Mouse (Mus musculus) heart, postnatal 4 days (tissue): ENCODE measurements around the gene Slmap. TPM values are rescaled to one million over a fixed set of nuclear protein-coding genes. Genes with fewer than 3 reads are reported as not detected.
"Not testable (repeated sequence)": the region's sequence is repeated elsewhere in the genome, so short reads cannot be mapped to it uniquely, and the experiment has no call there.

ENCODE experiments used
- DNase-seq: peaks from one replicate; pipeline ENCODE4 v3.0.0; 2021
- total RNA-seq, 2 experiments: library from RNA; stranded (reverse); gene quantifications; 2 replicates each; pipeline ENCODE4 v1.2.3; 2021

The Slmap gene
- total RNA-seq, 2 experiments from 2014 or later = 394 to 444 TPM

GRCm38 (mm10) chr14:26532752-26533151, 2.0 kb downstream of the Slmap start:
- no peak for DNase-seq

DNA sequence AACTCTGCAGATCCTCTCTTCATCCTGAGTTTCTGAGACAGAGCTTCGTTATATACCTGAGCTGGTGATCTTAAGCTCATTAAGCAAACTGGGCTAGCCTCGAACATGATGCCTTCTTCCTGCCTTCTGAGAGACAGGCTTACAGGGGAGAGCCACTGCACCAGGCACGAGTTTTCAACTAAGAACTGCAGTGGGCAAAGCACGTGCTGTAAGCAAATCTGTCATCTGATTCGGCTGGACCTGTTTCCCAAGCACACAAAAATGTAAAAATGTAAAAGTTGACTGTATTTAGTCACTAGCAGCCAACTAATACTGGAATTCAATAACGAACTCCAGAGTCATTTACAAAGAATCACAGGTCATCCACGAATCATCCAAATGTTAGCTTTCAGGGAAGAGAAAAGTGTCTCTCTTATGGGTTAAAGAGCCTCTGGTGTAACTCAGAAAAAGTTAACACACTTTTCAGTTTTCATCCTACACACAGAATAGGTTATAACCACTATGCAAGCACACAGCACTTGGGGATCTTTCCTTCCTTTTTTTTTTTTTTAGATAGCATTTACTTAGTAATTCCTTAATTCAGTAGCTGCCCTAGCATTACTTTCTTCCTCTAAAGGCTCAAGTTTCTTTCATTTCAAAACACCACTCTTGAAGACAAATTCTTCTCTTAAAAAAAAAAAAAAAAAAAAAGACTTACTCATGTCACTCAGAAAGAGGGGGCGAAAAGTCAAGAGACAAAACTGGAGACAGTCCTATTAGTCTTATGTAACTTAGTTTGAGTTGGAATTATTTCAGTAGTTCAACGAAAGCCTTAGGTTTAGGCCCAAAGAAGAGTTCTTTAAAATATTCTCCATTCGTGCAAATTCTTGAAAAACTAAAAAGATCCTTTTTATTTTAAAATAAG, 3.1 kb downstream of the Slmap start:
- DNase-seq = no peak

- no peak for DNase-seq
Measured at GRCm38 (mm10) chr14:26530350-26530749, 4.4 kb downstream of the Slmap start.

DNA sequence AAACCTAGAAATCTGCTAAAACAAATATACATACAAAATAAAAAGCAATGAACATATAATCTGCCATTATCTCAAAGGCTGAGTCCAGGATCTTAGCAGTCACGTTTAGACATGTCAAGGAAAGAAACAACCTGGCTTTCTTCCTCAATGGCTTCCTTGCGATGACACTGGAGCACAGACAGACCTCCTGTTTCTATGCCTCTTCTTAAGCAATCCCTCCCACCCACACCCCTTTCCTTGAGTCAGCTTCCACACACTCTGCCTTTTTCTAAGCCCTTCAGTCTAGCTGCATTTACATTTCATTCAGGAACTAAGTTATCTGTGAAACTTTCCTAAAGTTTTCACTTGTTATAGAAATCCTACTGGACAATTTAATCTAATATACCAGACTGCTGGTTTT, 6.4 kb downstream of the Slmap start:
- DNase-seq = no peak

GRCm38 (mm10) chr14:26525955-26526354, 8.8 kb downstream of the Slmap start:
- DNase-seq = no peak

DNA sequence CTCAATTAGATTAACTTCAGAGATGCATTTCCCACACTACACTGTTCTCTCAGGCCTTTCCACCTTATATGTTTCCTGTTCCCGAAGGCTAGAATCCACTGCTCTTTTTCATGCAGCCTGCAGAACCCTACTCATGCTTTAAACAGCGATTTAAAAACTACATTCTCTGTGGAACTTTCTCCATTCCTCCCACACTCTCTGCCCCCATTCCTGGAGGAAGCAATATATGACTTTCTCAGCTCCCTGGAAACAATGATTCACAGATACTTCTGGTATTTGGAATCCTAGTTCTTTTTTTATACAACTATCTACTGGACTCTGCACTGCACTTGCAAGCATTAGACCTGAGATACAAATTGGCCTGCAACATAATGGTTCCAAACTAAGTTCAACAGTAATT, 11.6 kb downstream of the Slmap start:
- DNase-seq = no peak

GRCm38 (mm10) chr14:26519831-26520230, 14.9 kb downstream of the Slmap start:
- no peak for DNase-seq

GRCm38 (mm10) chr14:26517843-26518242, 16.9 kb downstream of the Slmap start:
- no peak for DNase-seq

GRCm38 (mm10) chr14:26516232-26516631, 18.5 kb downstream of the Slmap start:
- DNase-seq = not testable (repeated sequence)

- DNase-seq = no peak
Measured at GRCm38 (mm10) chr14:26515802-26516201, 18.9 kb downstream of the Slmap start.

- DNase-seq = no peak
Measured at GRCm38 (mm10) chr14:26510545-26510944, 24.2 kb downstream of the Slmap start.

DNA sequence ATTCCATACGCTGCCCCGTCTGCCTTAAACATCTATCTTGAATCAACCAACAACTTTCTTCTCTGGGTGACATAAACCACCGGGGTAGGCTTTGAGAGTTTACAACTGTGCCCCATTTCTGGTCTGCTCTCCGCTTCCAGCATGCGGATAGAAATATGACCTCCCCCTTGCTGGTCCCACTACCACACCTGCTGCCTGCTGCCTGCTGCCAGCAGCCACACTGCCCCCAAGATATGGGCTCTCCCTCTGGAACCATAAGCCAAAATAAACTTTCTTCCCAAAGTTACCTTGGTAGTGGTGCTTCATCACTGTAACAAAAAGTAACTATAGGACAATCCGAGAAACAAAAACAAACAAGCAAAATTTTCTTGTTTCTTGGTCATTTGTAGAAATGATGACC, 26.6 kb downstream of the Slmap start:
- DNase-seq = no peak

DNA sequence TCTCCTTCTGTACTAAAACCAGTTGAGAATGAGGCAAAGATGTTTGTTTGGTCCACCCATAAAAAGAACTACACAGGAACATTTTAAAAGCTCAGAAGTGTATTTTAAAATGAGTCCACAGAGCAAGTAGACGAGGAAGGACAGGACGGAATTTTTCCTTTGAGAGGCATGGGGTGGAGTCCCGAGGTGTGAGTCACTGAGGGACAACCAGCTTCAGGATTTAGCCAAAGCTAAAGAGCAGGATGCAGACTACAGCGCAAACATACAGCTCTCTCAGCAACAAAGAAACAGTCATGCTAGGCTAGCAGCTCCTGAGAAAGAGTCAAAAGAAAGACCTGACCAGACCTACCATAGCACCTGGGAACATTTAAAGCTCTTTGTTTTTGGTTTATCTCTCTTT, 27.4 kb downstream of the Slmap start:
- DNase-seq = no peak

- DNase-seq = no peak
Measured at GRCm38 (mm10) chr14:26504541-26504940, 30.2 kb downstream of the Slmap start.

GRCm38 (mm10) chr14:26500136-26500933, 34.4 kb downstream of the Slmap start:
- no peak for DNase-seq

DNA sequence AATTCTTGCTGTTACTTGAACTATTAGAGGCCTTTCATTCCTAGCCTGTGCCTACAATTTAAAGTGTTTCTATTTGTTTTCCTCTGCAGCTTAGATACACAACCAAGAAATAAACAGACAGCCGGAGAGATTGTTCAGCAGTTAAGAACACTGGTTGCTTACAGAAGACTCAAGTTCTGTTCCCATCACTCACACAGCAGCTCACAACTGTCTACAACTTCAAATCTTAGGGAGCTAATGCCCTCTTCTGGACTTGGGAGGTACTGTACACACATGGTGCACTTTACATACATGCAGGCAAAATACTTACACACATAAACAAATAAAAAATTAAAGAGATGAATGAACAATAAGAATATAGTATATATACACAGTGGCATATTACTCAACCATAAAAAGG, 39.7 kb downstream of the Slmap start:
- DNase-seq = no peak

GRCm38 (mm10) chr14:26491150-26491549, 43.6 kb downstream of the Slmap start:
- DNase-seq = peak; percentile 83

DNA sequence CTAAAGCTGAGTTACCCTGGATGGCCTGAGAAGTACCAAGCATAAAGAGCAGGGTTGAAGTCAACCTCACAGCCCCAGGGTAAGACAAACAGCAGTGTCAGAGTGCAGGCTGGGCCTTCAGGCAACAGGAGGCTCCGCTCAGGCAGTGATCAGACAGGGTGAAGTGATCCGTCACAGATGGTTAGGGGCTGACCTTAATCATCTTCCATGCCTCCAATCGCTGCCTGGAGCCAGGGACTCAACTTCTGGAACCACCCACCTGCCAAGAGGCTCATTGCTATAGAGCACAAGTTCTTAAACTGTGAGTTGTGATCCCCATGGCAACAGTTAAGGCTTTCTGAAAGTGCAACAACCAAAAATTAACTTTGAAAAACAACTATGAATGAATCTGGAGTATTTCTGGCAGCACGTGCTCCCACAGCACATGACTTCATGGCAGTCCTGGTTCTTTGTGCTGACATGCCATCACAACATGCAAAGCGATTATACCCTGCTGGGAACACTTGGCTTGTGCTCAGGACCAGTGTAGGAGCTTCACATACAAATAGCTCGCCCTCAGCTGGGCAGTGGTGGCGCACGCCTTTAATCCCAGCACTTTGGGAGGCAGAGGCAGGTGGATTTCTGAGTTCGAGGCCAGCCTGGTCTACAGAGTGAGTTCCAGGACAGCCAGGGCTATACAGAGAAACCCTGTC, 46.3 kb downstream of the Slmap start:
- peak; percentile 20 for DNase-seq

- peak; percentile 22 for DNase-seq
Measured at GRCm38 (mm10) chr14:26486416-26487198, 48.1 kb downstream of the Slmap start.

DNA sequence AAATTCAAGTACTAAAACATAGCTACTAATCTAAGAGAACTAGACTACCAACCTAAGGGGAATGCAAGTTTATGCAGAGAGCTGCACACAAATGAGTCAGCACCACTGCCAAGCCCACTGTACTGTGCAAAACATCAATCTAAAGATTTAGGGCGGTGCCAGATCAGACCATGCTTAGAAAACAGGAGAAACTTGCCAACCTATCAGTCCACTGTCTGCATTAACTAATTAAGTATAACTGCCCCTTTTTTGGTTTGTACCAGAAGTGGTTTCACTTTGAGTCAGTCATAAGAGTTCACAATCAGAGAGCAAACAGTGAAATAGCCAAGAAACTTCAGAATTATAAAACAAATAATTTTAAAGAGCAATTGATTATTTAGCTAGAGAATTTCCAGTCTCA, 53.3 kb downstream of the Slmap start:
- no peak for DNase-seq

GRCm38 (mm10) chr14:26477738-26478137, 57.0 kb downstream of the Slmap start:
- DNase-seq = no peak

DNA sequence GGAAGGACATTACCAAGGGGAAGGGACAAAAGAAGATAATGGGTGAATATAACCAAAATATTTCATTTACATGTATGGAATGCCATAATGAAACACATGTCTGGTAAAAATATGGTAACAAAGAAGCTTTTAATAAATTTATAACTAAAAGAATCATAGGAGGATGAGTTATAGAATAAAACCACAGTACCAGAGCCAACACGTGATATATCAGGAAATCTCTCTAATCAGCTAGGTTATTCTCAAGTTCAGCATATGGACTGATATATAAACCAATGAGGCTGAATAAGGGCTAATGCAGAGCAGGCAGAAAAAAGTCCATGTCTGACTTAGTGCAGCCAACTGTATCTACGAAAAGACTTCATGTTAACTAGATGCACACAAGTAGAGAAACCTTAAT, 58.3 kb downstream of the Slmap start:
- DNase-seq = no peak
